Mouse (Mus musculus) kidney, embryonic 14.5 days (tissue): ENCODE measurements at regions not wholly inside any gene's neighbourhood (a gene's known extent, or its start where the extent isn't known, plus 50 kb on each side); places are given as distances from the start of the nearest gene placed in this dataset.
"Not testable (repeated sequence)": the region's sequence is repeated elsewhere in the genome, so short reads cannot be mapped to it uniquely, and the experiment has no call there.

Experiments used
- ATAC-seq: fragments of 200-750 bp; cut with Nextera tagmentation; 2 replicates; pipeline ENCODE4 v1.8.0; 2017; ENCODE audit warnings: moderate number of reproducible peaks, mild to moderate bottlenecking, moderate TSS enrichment, moderate library complexity; ENCODE audit not compliant: low FRiP score, low TSS enrichment
- H3K27ac ChIP-seq: fragments of 300-500 bp; sonication (generic); 2 replicates; pipeline ENCODE4 v1.5.1; 2014; ENCODE audit warnings: low read depth, mild to moderate bottlenecking, low read length, moderate library complexity, mixed read lengths
- H3K27me3 ChIP-seq: fragments of 300-500 bp; sonication (generic); 2 replicates; pipeline ENCODE4 v1.6.1; 2014; ENCODE audit warnings: mild to moderate bottlenecking, low read length; ENCODE audit not compliant: control insufficient read depth, insufficient read depth
- H3K36me3 ChIP-seq: fragments of 300-500 bp; sonication (generic); 2 replicates; pipeline ENCODE4 v1.6.1; 2014; ENCODE audit warnings: low read length, mixed read lengths; ENCODE audit not compliant: control insufficient read depth, insufficient read depth
- H3K4me1 ChIP-seq: fragments of 300-500 bp; sonication (generic); 2 replicates; pipeline ENCODE4 v1.6.1; 2014; ENCODE audit warnings: low read length, mixed read lengths; ENCODE audit not compliant: control insufficient read depth, insufficient read depth
- H3K4me2 ChIP-seq: fragments of 300-500 bp; sonication (generic); replicated peaks from 2 replicates; pipeline ENCODE4 v1.6.1; 2014; ENCODE audit warnings: low read depth, mild to moderate bottlenecking, low read length
- H3K4me3 ChIP-seq: fragments of 300-500 bp; sonication (generic); 2 replicates; pipeline ENCODE4 v1.5.1; 2014; ENCODE audit warnings: mild to moderate bottlenecking, low read length
- H3K9ac ChIP-seq: fragments of 300-500 bp; sonication (generic); 2 replicates; pipeline ENCODE4 v1.6.1; 2014; ENCODE audit warnings: low read depth, mild to moderate bottlenecking, low read length, moderate library complexity
- H3K9me3 ChIP-seq: fragments of 300-500 bp; sonication (generic); 2 replicates; pipeline ENCODE4 v1.6.1; 2016; ENCODE audit warnings: low read length; ENCODE audit not compliant: control insufficient read depth
- WGBS: fragments of 180-500 bp; shearing (Covaris S2); extraction: QIAGEN DNeasy Blood & Tissue Kit; methylation state at CpG from one replicate; pipeline ENCODE4 v1.1.7; 2014; 5-methylcytosine and 5-hydroxymethylcytosine counted together

DNA sequence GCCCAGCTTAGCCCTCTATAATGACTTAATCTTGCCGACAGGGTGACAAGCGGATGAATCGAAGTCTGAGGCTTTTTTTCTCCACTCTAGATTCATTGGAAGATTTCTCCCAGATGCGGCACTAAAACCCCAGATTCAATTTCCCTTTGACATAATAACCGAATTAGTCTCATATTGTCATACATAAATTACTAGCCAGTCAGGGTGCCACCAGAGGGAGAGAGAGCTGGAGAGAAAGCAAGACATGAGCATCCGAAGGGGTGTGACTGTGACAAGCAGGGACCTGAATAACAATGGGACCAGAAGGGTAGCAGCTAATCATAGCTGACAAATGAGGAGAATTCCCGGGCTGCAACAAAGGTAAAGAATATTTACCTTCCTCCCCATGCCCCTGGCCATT lies 194.5 kb upstream of the Nectin1 start:
- H3K27me3 ChIP-seq, result no peaks in the 10 kb centered on the region
- no peak overlapping the region for H3K27ac ChIP-seq
- no peak overlapping the region for H3K4me3 ChIP-seq
- no peak for ATAC-seq
- peaks cover 5% of the 10 kb centered on the region; the same call in 1 of the 2 replicates for H3K4me1 ChIP-seq
- H3K9ac ChIP-seq, result no peak overlapping the region
- H3K4me2 ChIP-seq, result no peak overlapping the region
- H3K9me3 ChIP-seq, result no peaks in the 10 kb centered on the region
- 47% methylated on average over 7 of the region's 7 CpGs for WGBS
- H3K36me3 ChIP-seq, result no peaks in the 10 kb centered on the region

DNA sequence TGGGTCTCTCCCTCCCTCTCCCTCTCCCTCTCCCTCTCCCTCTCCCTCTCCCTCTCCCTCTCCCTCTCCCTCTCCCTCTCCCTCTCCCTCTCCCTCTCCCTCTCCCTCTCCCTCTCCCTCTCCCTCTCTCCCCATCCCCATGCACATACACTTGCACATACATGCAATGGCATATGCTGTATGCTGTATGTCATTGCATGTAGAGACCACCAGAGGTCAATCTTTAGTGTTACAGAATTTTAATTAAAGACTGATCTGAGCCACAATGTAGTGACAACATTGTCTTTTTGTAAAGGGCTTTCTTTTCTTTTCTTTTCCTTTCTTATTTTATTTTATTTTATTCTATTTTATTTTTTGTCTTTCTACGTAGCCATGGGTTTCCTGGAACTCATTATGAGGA lies 191.0 kb upstream of the Nectin1 start:
- not testable (repeated sequence) for H3K4me2 ChIP-seq, H3K27me3 ChIP-seq, H3K9ac ChIP-seq, H3K27ac ChIP-seq, ATAC-seq, H3K4me3 ChIP-seq, H3K4me1 ChIP-seq, H3K9me3 ChIP-seq, H3K36me3 ChIP-seq
- 93% methylated on average over 1 of the region's 1 CpGs for WGBS

DNA sequence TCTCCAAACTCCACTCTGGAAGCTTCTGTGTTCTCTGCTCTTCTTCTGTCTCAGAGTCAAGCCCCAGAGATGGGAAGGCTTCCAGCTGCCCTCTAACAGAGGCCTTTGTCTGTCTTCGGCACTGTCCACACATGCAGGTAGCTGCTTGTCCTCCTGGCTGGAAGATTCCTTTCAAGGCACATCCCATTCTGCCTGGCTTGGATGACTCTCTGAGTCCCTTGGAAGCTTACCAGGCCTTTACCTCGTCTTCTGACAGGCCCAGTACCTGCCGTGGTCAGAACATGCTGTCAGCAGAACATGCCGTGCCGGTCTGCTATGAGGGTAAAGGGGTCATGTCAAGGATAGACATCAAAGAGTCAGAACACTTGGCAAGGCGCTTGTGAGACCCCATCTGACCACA lies 181.8 kb upstream of the Nectin1 start:
- no peak overlapping the region for H3K9ac ChIP-seq
- H3K4me3 ChIP-seq, result no peak overlapping the region
- H3K27me3 ChIP-seq, result no peaks in the 10 kb centered on the region
- no peaks in the 10 kb centered on the region for H3K36me3 ChIP-seq
- WGBS, result 83% methylated on average over 6 of the region's 6 CpGs
- no peak overlapping the region for H3K4me2 ChIP-seq
- no peaks in the 10 kb centered on the region for H3K9me3 ChIP-seq
- ATAC-seq, result no peak
- no peak overlapping the region for H3K27ac ChIP-seq
- peaks cover 4% of the 10 kb centered on the region; the same call in 1 of the 2 replicates for H3K4me1 ChIP-seq

DNA sequence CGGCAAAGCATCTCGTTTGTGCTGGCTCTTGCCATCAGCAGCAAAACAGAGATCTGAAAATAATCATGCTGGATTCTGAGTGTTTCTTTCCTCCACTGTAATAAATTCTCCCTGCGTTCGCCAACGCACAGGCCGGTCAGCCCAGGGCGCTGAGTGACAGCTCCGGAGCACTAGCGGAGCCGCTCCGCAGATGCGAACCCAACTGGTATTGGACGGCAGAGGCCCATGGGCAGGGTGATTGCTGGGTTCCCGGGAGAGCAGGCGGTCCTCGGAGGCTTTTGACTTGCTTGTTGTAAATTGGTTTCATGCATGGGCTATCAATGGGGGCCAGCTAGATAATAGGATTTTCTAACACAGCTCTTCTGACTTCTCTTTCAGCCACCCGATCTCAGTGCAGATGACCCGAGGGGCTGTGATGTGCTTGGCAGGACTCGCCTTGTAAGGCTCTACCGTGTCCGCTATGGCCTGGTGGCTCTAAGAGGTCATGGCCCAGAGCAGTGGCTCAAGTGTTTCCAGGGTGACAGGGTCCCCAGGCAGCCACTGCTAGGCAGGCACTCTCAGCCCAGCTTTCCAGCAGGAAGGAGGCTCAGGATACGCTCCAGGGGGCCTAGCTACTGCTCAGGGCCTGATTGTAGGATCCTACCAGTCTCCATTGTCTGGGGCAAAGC lies 179.4 kb upstream of the Nectin1 start:
- H3K4me3 ChIP-seq, result no peak overlapping the region
- H3K36me3 ChIP-seq, result no peaks in the 10 kb centered on the region
- 23% methylated on average over 22 of the region's 22 CpGs for WGBS
- H3K4me2 ChIP-seq, result no peak overlapping the region
- peaks cover 4% of the 10 kb centered on the region; the same call in 1 of the 2 replicates for H3K4me1 ChIP-seq
- no peak overlapping the region for H3K27ac ChIP-seq
- peak; percentile 80 for ATAC-seq
- H3K9ac ChIP-seq, result no peak overlapping the region
- H3K9me3 ChIP-seq, result no peaks in the 10 kb centered on the region
- no peaks in the 10 kb centered on the region for H3K27me3 ChIP-seq

DNA sequence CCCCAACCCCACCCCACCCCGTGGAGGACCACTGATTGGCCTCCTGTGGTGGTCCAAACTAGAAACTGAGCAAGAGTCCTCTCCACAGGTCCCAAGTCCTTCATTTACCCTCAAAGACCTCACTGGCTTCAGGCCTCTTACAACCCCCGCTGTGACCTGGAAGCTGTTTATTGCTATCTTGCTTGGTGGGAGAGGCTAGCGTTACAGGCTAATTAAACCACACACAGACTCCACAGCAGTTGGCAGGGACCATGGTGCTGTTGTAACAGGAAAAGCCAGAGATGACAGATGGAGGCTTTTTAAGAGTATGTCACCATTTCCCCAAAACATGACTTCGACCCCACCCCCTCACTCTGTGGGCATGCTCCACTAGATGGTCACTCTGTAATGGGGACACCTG lies 174.9 kb upstream of the Nectin1 start:
- no peak for ATAC-seq

DNA sequence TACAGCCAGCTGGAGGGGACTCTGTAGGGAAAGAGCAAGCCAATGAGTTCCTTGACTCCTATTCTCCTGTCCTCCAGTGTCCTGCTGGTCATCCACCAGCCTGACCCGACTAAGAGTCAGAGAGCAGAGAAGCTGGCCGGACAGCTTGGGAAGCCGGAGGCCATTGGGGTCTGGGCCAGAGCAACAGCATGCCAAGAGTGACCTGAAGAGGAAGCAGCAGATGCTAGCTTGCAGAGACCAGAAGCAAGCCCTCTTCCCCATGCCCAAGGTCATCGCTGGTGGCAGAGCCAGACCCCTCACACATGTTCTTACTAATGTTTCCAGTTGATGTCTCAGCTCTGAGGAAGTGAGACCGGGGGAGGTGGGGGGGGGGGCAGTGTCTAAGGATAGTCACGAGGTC lies 172.7 kb upstream of the Nectin1 start:
- no peak for ATAC-seq
- Histone ChIP-seq H3K4me2 (no peak overlapping the region), H3K36me3 (no peaks in the 10 kb centered on the region), H3K9ac (no peak overlapping the region), H3K9me3 (no peaks in the 10 kb centered on the region), H3K27me3 (no peaks in the 10 kb centered on the region), H3K27ac (no peak overlapping the region), H3K4me1 (no peaks in the 10 kb centered on the region), H3K4me3 (no peak overlapping the region)
- 69% methylated on average over 6 of the region's 6 CpGs for WGBS

More for the DNA sequence above, 174.9 kb upstream of the Nectin1 start:
- Histone ChIP-seq H3K9ac (no peak overlapping the region), H3K36me3 (no peaks in the 10 kb centered on the region), H3K4me1 (peaks cover 4% of the 10 kb centered on the region; the same call in 1 of the 2 replicates), H3K27ac (no peak overlapping the region), H3K9me3 (no peaks in the 10 kb centered on the region), H3K4me3 (no peak overlapping the region), H3K4me2 (no peak overlapping the region), H3K27me3 (no peaks in the 10 kb centered on the region)
- 30% methylated on average over 4 of the region's 4 CpGs for whole genome bisulfite sequencing

DNA sequence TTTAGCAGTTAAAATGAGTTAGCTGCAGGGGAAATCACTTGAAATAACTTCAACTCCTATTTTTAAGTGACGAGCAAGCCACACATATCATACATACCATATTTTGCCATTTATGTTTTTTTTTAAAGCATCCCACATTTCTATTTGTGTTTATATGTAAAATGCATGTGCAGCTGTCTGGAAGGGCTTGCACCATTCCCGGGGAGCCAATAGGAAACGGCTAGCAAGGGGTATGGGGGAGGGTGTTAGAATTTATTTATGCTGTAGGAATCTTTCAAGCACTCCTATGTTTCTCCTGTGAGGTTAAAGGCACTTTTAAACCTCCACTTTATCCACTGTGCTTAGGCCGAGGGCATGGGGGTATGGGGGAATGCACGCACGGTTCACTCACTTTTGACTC lies 168.1 kb upstream of the Nectin1 start:
- no peak overlapping the region for H3K4me2 ChIP-seq
- H3K4me1 ChIP-seq, result no peaks in the 10 kb centered on the region
- H3K9ac ChIP-seq, result no peak overlapping the region
- no peaks in the 10 kb centered on the region for H3K27me3 ChIP-seq
- no peak overlapping the region for H3K27ac ChIP-seq
- no peak for ATAC-seq
- WGBS, result 87% methylated on average over 6 of the region's 6 CpGs
- no peaks in the 10 kb centered on the region for H3K9me3 ChIP-seq
- no peaks in the 10 kb centered on the region for H3K36me3 ChIP-seq
- no peak overlapping the region for H3K4me3 ChIP-seq

DNA sequence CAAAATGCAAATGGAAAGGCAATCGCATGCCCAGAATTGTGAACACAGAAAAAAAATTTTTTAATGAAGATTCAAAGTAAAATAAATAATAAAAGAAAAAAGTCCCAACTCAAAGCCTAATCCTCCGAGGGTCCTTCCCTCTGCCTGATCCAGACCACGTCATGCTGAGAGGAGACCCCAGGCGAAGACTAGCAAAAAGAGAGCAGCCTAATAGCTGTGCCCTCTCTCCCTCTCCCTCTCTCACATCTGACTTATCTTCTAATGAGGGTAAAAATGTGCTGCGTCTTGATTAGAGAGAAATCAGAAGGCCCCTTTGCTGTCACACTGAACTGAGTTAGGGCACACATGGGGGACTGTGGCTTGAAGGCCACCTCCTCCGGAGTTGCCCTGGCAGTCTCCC lies 163.1 kb upstream of the Nectin1 start:
- H3K4me3 ChIP-seq, result no peak overlapping the region
- WGBS, result 54% methylated on average over 6 of the region's 6 CpGs

DNA sequence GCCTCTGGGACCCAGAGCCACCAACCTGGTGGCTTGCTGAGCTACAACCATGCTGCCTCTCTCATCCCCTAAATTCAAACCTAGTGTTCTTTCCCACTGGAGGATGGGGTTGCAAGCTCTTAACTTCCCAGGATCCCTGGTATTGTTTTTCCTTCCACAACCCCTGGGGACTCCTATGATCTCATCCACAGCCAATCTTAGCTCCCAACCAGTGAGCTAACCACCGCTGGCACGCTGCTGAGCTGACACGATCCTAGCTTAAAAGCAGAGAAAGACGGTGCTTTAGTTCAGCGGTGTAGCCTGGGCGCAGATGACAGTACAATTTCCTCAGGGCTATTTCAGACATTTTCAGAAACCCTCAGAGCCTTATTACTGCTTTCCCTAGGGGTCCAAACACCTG lies 158.2 kb upstream of the Nectin1 start:
- Histone ChIP-seq H3K4me1 (no peaks in the 10 kb centered on the region), H3K36me3 (no peaks in the 10 kb centered on the region), H3K4me2 (no peak overlapping the region), H3K27ac (no peak overlapping the region), H3K9me3 (no peaks in the 10 kb centered on the region), H3K4me3 (no peak overlapping the region), H3K9ac (no peak overlapping the region), H3K27me3 (no peaks in the 10 kb centered on the region)
- 75% methylated on average over 6 of the region's 6 CpGs for WGBS
- no peak for ATAC-seq

More for the DNA sequence above, 163.1 kb upstream of the Nectin1 start:
- Histone ChIP-seq H3K9ac (no peak overlapping the region), H3K9me3 (no peaks in the 10 kb centered on the region), H3K4me1 (no peaks in the 10 kb centered on the region), H3K36me3 (no peaks in the 10 kb centered on the region), H3K27ac (no peak overlapping the region), H3K27me3 (no peaks in the 10 kb centered on the region), H3K4me2 (no peak overlapping the region)
- no peak for ATAC-seq
